Mouse (Mus musculus): Measurements from ENCODE around the gene Klra8. TPM values are rescaled to one million over a fixed set of nuclear protein-coding genes. Genes with fewer than 3 reads are reported as not detected.
"Not testable (repeated sequence)": the region's sequence is repeated elsewhere in the genome, so short reads cannot be mapped to it uniquely, and the experiment has no call there.

The Klra8 gene
- polyA plus RNA-seq (2012; ENCODE audit: insufficient read depth, insufficient read length, low replicate concordance, missing spikeins): not detected in 2 replicates

- not testable (repeated sequence) for H3K4me1 ChIP-seq (ENCODE audit: control insufficient read depth, insufficient read depth, low read length); H3K27ac ChIP-seq (ENCODE audit: insufficient read depth, low read depth, low read length); H3K4me3 ChIP-seq (ENCODE audit: insufficient read depth, low read depth, low read length)
- WGBS: 66% methylated on average over 4 of the region's 4 CpGs
Observed at GRCm38 (mm10) chr6:130129798-130130197, at the start of gene Klra8. Klra8 (minus strand) TSS chr6:130129898.

- WGBS: 96% methylated on average over 1 of the region's 1 CpGs
- H3K27ac ChIP-seq (ENCODE audit: insufficient read depth, low read depth, low read length): no peak overlapping the region
- H3K4me1 ChIP-seq (ENCODE audit: control insufficient read depth, insufficient read depth, low read length): no peaks in the 10 kb centered on the region
- no peak for TF ChIP-seq POLR2A (IDR thresholded peaks at IDR 0.05; ENCODE audit: insufficient read depth, low read depth, low read length)
- no peak for TF ChIP-seq CTCF (IDR thresholded peaks at IDR 0.05; ENCODE audit: insufficient read depth, low read depth, low read length)
- no peak overlapping the region for H3K4me3 ChIP-seq (ENCODE audit: insufficient read depth, low read depth, low read length)
Observed at GRCm38 (mm10) chr6:130110485-130110884, 19.2 kb downstream of the Klra8 start.

- H3K4me1 ChIP-seq (ENCODE audit: control insufficient read depth, insufficient read depth, low read length); H3K27ac ChIP-seq (ENCODE audit: insufficient read depth, low read depth, low read length); H3K4me3 ChIP-seq (ENCODE audit: insufficient read depth, low read depth, low read length): not testable (repeated sequence)
- WGBS: 89% methylated on average over 3 of the region's 3 CpGs
Observed at GRCm38 (mm10) chr6:130102743-130103142, 27.0 kb downstream of the Klra8 start.

- TF ChIP-seq POLR2A (IDR thresholded peaks at IDR 0.05; ENCODE audit: insufficient read depth, low read depth, low read length): no peak
- TF ChIP-seq CTCF (IDR thresholded peaks at IDR 0.05; ENCODE audit: insufficient read depth, low read depth, low read length): no peak
- Histone ChIP-seq H3K4me3 (ENCODE audit: insufficient read depth, low read depth, low read length) (no peak overlapping the region), H3K4me1 (ENCODE audit: control insufficient read depth, insufficient read depth, low read length) (no peaks in the 10 kb centered on the region), H3K27ac (ENCODE audit: insufficient read depth, low read depth, low read length) (no peak overlapping the region)
- 77% methylated on average over 5 of the region's 5 CpGs for WGBS
Observed at GRCm38 (mm10) chr6:130092336-130092948, 37.3 kb downstream of the Klra8 start.

- H3K4me3 ChIP-seq (ENCODE audit: insufficient read depth, low read depth, low read length); H3K27ac ChIP-seq (ENCODE audit: insufficient read depth, low read depth, low read length); H3K4me1 ChIP-seq (ENCODE audit: control insufficient read depth, insufficient read depth, low read length): not testable (repeated sequence)
- 56% methylated on average over 1 of the region's 1 CpGs for WGBS
Observed at GRCm38 (mm10) chr6:130067171-130067570, 62.5 kb downstream of the Klra8 start, which contains the start of gene Klra4. Klra4 (minus strand) TSS chr6:130067271.

Other genes starting within 250 kb of the Klra8 start
- not detected in 2 replicates for gene Klra5, start 212.2 kb downstream of the Klra8 start, polyA plus RNA-seq (2012; ENCODE audit: insufficient read depth, insufficient read length, low replicate concordance, missing spikeins)
- not detected in 2 replicates for gene Klra6, start 102.9 kb downstream of the Klra8 start, polyA plus RNA-seq (2012; ENCODE audit: insufficient read depth, insufficient read length, low replicate concordance, missing spikeins)
- gene Klra4, start 62.6 kb downstream of the Klra8 start, polyA plus RNA-seq (2012; ENCODE audit: insufficient read depth, insufficient read length, low replicate concordance, missing spikeins): not detected in 2 replicates
- gene Klra9, start 63.2 kb upstream of the Klra8 start, polyA plus RNA-seq (2012; ENCODE audit: insufficient read depth, insufficient read length, low replicate concordance, missing spikeins): not detected in 2 replicates
- not detected in 2 replicates for gene Klra7, start 103.4 kb upstream of the Klra8 start, polyA plus RNA-seq (2012; ENCODE audit: insufficient read depth, insufficient read length, low replicate concordance, missing spikeins)
- gene Klra10, start 152.0 kb upstream of the Klra8 start, polyA plus RNA-seq (2012; ENCODE audit: insufficient read depth, insufficient read length, low replicate concordance, missing spikeins): not detected in 2 replicates
- not detected in 2 replicates for gene Klra3, start 207.7 kb upstream of the Klra8 start, polyA plus RNA-seq (2012; ENCODE audit: insufficient read depth, insufficient read length, low replicate concordance, missing spikeins)